Mouse (Mus musculus): ENCODE results near the gene Ror2. TPM values are rescaled to one million over a fixed set of nuclear protein-coding genes. Genes with fewer than 3 reads are reported as not detected.

The Ror2 gene
- polyA plus RNA-seq (2015; fragmentation: Illumina TruSeq; extraction: RNeasy Lipid Tissue Mini Kit (QIAGEN cat#74804); ENCODE audit: insufficient read depth, low read depth, low replicate concordance), result 2.3 TPM

DNA sequence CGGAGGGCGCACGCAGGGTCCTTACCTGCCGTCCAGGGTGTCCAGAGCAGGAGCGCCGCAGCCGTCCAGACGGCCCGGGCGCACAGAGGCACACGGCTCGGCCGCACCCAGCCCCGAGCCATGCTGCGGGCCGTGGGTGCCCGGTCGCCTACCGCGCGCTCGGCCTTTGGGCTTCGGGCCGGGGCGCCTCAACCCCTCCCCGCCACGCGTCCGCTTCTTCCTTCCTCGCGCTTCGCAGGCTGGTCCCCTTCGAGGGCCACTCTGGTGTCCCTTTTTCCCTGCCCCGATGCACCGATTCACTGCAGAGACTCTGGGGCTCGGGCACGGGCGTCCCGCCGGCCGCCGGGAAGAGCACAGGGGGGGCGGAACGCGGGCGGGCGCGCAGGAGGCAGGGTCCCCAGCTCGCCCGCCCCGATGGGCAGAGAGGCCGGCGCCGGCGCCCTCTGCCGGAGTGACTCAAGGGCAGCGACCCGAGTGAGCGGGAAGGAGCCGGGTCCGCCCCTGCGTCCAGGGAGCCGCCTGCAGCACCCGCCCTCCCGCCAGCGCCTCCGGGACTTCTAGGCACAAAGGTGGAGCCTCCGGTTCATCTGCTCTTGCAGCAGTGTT, at the start of gene Ror2:
Ror2 (minus strand) TSS at position 369 of the 606 bp plus-strand sequence.

Other genes with a start within 250 kb of the Ror2 start
- 6.6 TPM for gene Sptlc1, start 91.3 kb upstream of the Ror2 start, polyA plus RNA-seq (2015; fragmentation: Illumina TruSeq; extraction: RNeasy Lipid Tissue Mini Kit (QIAGEN cat#74804); ENCODE audit: insufficient read depth, low read depth, low replicate concordance)
- not detected for gene Msx2, start 186.9 kb upstream of the Ror2 start, polyA plus RNA-seq (2015; fragmentation: Illumina TruSeq; extraction: RNeasy Lipid Tissue Mini Kit (QIAGEN cat#74804); ENCODE audit: insufficient read depth, low read depth, low replicate concordance)

Measured in pancreas, adult 10 weeks (tissue).